Mouse (Mus musculus) inflammation-experienced regulatory T-cells (primary cell): ENCODE measurements around the gene Lipa. TPM values are rescaled to one million over a fixed set of nuclear protein-coding genes. Genes with fewer than 3 reads are reported as not detected.

Experiments used
- polyA plus RNA-seq, 2 experiments: library from polyadenylated mRNA; unstranded; fragments of 100-300 nt; shearing (Covaris generic); gene quantifications; one replicate each; pipeline ENCODE4 v1.2.1; 2017

Lipa gene
- 10 to 100 TPM; 65.6 to 90.3 TPM for polyA plus RNA-seq

DNA sequence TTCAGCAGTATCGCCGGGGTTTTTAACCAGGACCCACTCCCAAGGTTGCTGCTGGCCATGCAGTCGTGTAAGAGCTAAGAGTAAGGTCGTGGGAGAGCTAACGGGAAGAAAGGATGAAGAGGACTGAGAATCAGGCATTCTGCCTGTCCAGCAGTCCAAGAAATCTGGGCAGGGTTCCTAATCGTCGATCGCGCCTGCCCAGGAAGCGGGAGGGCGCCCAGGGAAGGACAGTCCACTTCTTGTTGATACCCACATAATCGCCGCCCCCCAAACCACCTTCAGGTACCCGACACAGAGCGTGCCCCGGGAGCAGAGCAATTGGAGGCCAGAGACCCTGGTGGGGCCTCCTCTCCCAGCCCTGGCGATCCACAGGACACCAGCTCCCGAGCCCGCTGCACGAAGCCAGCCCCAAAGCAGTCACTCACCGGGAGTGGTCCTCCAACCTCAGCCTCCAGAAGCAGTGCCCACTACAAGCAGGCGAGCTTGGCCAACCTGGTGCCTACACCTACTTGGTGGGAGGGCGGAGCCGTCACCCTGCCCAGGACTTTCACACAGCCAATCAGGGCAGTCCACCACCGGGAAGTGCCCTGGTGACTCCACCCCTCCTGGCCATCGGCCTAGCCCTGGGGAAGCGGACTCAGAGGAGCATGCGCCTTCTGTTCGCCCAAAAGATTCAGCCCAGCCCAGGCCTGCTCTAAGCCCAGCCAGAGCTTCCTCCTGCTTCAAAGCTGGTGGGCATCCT is at the start of gene Lipa:
TSS of gene Lipa (minus strand) at position 534 of the 742 bp plus-strand sequence.

DNA sequence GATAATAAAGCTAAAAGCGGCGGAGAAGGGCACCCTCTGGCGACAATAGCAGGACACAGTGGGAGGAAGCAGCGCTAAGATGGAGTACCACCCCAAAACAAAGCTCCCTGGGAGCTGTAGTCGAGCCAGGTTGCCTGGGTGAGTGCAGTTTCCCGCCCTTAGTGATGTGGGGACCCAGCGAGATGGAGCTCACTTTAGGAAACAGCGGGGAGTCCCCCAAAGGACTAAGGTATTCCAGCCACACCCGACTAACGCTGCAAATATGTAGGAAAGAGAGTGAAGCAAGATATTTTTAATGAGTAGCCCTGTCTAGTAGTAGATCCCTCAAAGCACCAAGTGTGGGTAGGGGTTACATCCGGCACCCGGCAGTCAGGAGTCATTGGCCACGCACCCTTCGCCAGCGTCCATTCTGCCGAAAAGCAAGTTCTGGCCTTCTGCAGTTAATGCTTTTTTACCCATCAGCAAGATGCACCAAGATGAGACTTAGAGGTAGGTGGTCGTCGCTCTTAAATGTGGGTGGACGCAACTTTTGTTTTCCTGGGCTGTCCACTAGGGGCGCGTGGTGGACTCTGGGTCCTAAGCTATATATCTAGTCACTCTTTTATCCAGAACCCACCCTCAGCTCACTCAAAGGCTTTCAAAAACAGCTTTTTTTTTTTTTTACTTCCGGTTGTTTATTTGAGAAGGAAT is 23.4 kb upstream of the Lipa start, which contains the start of gene Ifit2:
TSS of gene Ifit2 (plus strand) at position 161 of the 690 bp plus-strand sequence.

DNA sequence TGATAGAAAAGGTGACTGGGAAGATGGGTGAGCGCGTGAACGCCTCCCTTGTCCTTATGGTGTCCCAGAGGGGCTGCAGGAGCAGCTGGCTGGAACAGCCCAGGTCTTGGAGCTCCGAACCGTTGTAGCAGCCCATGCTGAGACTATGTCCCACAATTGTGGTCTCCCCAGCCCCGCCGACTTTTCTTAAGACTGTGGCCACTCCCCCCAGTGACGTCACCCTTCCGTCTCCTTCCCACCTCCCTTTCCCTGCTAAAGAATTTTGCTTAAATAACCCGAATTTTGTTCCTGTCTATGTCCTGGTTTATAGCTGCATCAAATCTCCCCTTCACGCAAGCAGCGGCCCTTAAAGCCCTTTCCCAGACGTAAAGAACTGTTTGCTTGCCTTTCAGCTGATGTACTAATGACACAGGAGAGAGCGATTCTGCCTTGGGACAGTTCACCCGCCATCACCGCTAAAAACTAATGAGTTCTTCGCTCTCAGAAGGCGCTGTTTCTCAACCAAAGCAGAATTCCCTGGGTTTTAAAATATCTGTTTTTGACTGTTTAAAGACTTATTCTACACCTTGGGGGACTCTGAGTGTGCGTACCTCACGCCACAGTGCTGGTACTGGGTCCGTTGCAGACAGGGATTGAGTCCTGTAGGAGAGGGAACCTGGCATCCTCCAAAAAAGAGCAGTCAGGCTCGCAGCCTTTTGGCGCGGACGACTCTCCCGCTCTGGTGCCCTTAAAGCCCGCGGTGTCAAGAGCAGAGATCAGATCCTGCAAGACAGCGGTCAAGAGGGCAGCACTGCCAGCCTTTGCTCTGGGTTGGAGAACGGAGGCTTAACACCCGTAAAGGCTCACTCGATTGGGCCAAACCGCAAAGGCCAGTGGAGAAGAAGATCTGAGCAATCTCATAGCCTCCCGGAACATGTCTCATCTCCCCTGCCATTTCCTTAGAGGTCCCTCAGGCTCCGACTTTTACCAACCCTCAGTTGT is 52.0 kb downstream of the Lipa start, which contains the start of gene Ch25h:
TSS of gene Ch25h (minus strand) at position 174 of the 981 bp plus-strand sequence.

Other genes starting within 250 kb of the Lipa start
- gene Fas, start 236.8 kb downstream of the Lipa start, polyA plus RNA-seq = 10 to 100 TPM; 64.5 to 78.1 TPM
- gene Ch25h, start 52.3 kb downstream of the Lipa start, polyA plus RNA-seq = under 1 TPM in 1 of 2 experiments, not detected in 1; 0.48 TPM
- gene Ifit2, start 23.2 kb upstream of the Lipa start, polyA plus RNA-seq = 10 to 100 TPM; 22.7 to 30.4 TPM
- gene Ifit3, start 56.1 kb upstream of the Lipa start, polyA plus RNA-seq = 10 to 100 TPM; 19.9 to 33.5 TPM
- gene Ifit1bl1, start 74.5 kb upstream of the Lipa start, polyA plus RNA-seq = 10 to 100 TPM; 81.5 to 97.2 TPM
- gene Ifit3b, start 80.5 kb upstream of the Lipa start, polyA plus RNA-seq = 1 to 10 TPM; 3.7 to 5.7 TPM
- 1 to 10 TPM in 1 of 2 experiments, under 1 TPM in 1; 0.84 to 1.8 TPM for gene Ifit1bl2, start 113.3 kb upstream of the Lipa start, polyA plus RNA-seq
- 10 to 100 TPM; 23.4 to 35.0 TPM for gene Ifit1, start 113.4 kb upstream of the Lipa start, polyA plus RNA-seq
- gene Slc16a12, start 219.8 kb upstream of the Lipa start, polyA plus RNA-seq = not detected